Mouse (Mus musculus) embryo, embryonic 11.5 days (tissue): ENCODE data around the gene Cdh12.
"Not testable (repeated sequence)": the region's sequence is repeated elsewhere in the genome, so short reads cannot be mapped to it uniquely, and the experiment has no call there.

Source experiments
- DNase-seq: peaks from one replicate; pipeline ENCODE4 v3.0.0-alpha.2; 2012; ENCODE audit warnings: low read depth, low spot score

Gene Cdh12

GRCm38 (mm10) chr15:20448861-20449663 is at the start of gene Cdh12:
Cdh12 (plus strand) TSS chr15:20449265.
- DNase-seq, result peak; percentile 8

- DNase-seq, result no peak
Measured at GRCm38 (mm10) chr15:20403596-20403995, 45.5 kb upstream of the Cdh12 start.

- no peak for DNase-seq
Measured at GRCm38 (mm10) chr15:20413397-20413796, 35.7 kb upstream of the Cdh12 start.

GRCm38 (mm10) chr15:20436356-20436755 is 12.7 kb upstream of the Cdh12 start:
- no peak for DNase-seq

- no peak for DNase-seq
Measured at GRCm38 (mm10) chr15:20450558-20450957, 1.5 kb downstream of the Cdh12 start.

GRCm38 (mm10) chr15:20458508-20458907 is 9.4 kb downstream of the Cdh12 start:
- DNase-seq, result no peak

- no peak for DNase-seq
Measured at GRCm38 (mm10) chr15:20462500-20462899, 13.4 kb downstream of the Cdh12 start.

- no peak for DNase-seq
Measured at GRCm38 (mm10) chr15:20463601-20464000, 14.5 kb downstream of the Cdh12 start.

GRCm38 (mm10) chr15:20550979-20551378 is 101.9 kb downstream of the Cdh12 start:
- DNase-seq, result no peak

GRCm38 (mm10) chr15:20571012-20571411 is 121.9 kb downstream of the Cdh12 start:
- no peak for DNase-seq

- no peak for DNase-seq
Measured at GRCm38 (mm10) chr15:20582567-20583075, 133.6 kb downstream of the Cdh12 start.

GRCm38 (mm10) chr15:20591599-20591998 is 142.5 kb downstream of the Cdh12 start:
- no peak for DNase-seq

- DNase-seq, result not testable (repeated sequence)
Measured at GRCm38 (mm10) chr15:20605751-20606150, 156.7 kb downstream of the Cdh12 start.

- DNase-seq, result no peak
Measured at GRCm38 (mm10) chr15:20634593-20634992, 185.5 kb downstream of the Cdh12 start.

GRCm38 (mm10) chr15:20639155-20639554 is 190.1 kb downstream of the Cdh12 start:
- DNase-seq, result no peak

GRCm38 (mm10) chr15:20642905-20643414 is 193.9 kb downstream of the Cdh12 start:
- no peak for DNase-seq

GRCm38 (mm10) chr15:20660221-20660620 is 211.2 kb downstream of the Cdh12 start:
- DNase-seq, result no peak

- no peak for DNase-seq
Measured at GRCm38 (mm10) chr15:20666650-20667049, 217.6 kb downstream of the Cdh12 start, which contains the start of gene Acot10. Acot10 (minus strand) TSS chr15:20666750.

GRCm38 (mm10) chr15:20667350-20667749 is 218.3 kb downstream of the Cdh12 start:
- DNase-seq, result no peak

- no peak for DNase-seq
Measured at GRCm38 (mm10) chr15:20667989-20668388, 218.9 kb downstream of the Cdh12 start.

- DNase-seq, result not testable (repeated sequence)
Measured at GRCm38 (mm10) chr15:20669507-20669906, 220.4 kb downstream of the Cdh12 start.

- no peak for DNase-seq
Measured at GRCm38 (mm10) chr15:20682719-20683118, 233.7 kb downstream of the Cdh12 start.

- no peak for DNase-seq
Measured at GRCm38 (mm10) chr15:20684200-20684599, 235.1 kb downstream of the Cdh12 start.
